In the genomic region with DNA sequence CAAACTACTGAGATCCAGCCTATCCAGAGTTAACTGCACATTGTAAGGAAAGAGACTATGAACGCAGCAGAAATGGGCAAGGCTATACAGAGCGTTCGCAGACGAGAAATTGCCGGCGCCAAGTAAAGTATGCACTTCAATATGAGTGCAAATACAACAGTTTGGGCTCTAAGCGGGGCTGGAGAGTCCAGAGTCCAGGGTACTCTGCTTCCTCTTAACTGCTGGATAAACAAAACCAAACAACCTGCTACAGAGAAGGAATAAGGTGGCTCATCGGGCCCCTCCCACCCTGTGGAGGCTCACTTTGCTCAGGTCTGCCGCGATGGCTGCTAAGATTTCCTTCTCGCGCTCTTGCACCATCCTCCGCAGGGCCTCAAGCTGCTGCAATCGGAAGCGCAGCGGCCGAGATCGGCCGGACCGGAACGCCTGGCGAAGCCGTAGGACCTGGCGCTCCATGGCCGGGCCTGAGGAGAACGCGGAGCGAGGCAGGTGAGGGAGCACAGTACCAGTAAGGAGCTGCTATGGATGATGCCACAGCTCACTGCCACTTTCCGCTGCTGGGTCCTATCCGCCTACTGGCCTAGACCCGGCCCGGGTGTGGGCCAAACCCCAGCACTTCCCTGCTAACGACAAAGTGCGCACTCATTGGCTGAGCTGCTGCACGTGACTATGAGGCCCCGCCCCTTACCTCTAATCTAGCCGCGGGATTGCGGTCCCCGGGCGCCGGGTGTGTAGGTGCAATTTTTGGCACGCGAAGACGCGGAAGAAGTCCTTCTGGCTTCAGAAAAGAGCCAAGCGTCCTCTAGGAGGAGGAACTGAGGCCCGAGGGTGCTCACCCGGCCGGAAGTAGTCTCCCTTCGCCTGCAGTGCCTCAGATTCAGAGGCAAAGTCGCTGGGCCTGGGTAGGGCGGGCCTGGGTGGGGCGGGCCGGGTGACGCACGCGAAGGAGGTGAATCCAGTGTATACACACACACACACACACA, we compare ENCODE assay signal across 8 mouse cellular contexts. TPM values are rescaled to one million over a fixed set of nuclear protein-coding genes. Genes with fewer than 3 reads are reported as not detected.
A peak's percentile ranks its signal among the peaks of the same experiment; 100 is the strongest.
DNase-seq lines count a peak whose midpoint lies in the region; ATAC-seq lines count a peak whose summit lies in the region.

Gene Aldh3a2 (minus strand): TSS at position 914 of the 983 bp plus-strand sequence.

- H3K4me2 ChIP-seq in hindbrain, embryonic 13.5 days = peak within 1 kb of the TSS; percentile 68

- H3K27me3 ChIP-seq in hindbrain, embryonic 13.5 days = peaks cover 11% of the 10 kb centered on the region

- H3K9ac ChIP-seq in hindbrain, embryonic 13.5 days = peak within 1 kb of the TSS; percentile 88

- peaks cover 17% of the 10 kb centered on the region for H3K4me1 ChIP-seq in hindbrain, embryonic 13.5 days (replicated peaks)

- H3K9me3 ChIP-seq in hindbrain, embryonic 13.5 days = no peaks in the 10 kb centered on the region

- WGBS in hindbrain, embryonic 13.5 days = under 1% methylated on average over 58 of the region's 58 CpGs

- ATAC-seq in hindbrain, embryonic 13.5 days (ENCODE audit: low FRiP score) = peak; percentile 100

- H3K36me3 ChIP-seq in hindbrain, embryonic 13.5 days = peaks cover 22% of the 10 kb centered on the region

- peak within 1 kb of the TSS; percentile 73 for H3K4me3 ChIP-seq in hindbrain, embryonic 13.5 days

- peak; percentile 96 for DNase-seq in NIH3T3 (ENCODE audit: low read depth)
- peak; percentile 98 for DNase-seq in cerebellum, postnatal 10 days
- DNase-seq in frontal cortex, postnatal 14 days (ENCODE audit: low spot score in 2 of 2) = peak; percentile 88 to 93
- peak; percentile 80 to 88 for DNase-seq in layer of hippocampus, postnatal 25 days (ENCODE audit: extremely low spot score in 1 of 2, low spot score in 1 of 2)
- DNase-seq in lung, postnatal 25 days (ENCODE audit: low spot score) = peak; percentile 98
- peak; percentile 96 for DNase-seq in retina, embryonic 14.5 days (ENCODE audit: low spot score)
- DNase-seq in thymus, postnatal 4 days = peak; percentile 97

- peak within 1 kb of the TSS; percentile 98 for H3K27ac ChIP-seq in hindbrain, embryonic 13.5 days

RNA-seq across cellular contexts. Expression of gene Aldh3a2, which starts in this region (rescaled TPM):
- 26.9 and 27.0 TPM in 2 replicates for polyA plus RNA-seq in hindbrain, embryonic 13.5 days (2015; fragmentation: Nextera tagmentation; extraction: Ambion mirVana)
- 10 to 100 TPM; 56.1 to 63.8 TPM for total RNA-seq in layer of hippocampus, postnatal 25 days (2021)

Comparison
In these comparisons a context has a peak if more than half of its experiments do, and no peak if none do; other contexts are left out.
1. Peak in every context shown above with its lines: DNase-seq, ATAC-seq, H3K4me3 ChIP-seq and H3K27ac ChIP-seq.